33 mouse cellular contexts compared by ENCODE assay signal in genomic region chr19:58827656-58828055, GRCm38 (mm10). TPM values are rescaled to one million over a fixed set of nuclear protein-coding genes. Genes with fewer than 3 reads are reported as not detected.
A peak's percentile ranks its signal among the peaks of the same experiment; 100 is the strongest.
DNase-seq lines count a peak whose midpoint lies in the region; ATAC-seq and TF ChIP-seq lines count a peak whose summit lies in the region.
"Had no signal": no experiment of that assay in that cellular context is flagged by ENCODE, and none has a peak within 500 bp of the region (broad histone marks: within the 10 kb centered on the region; RNA-seq: fewer than 3 reads in every experiment).

No protein-coding gene starts in this region.

- dilution Hi-C loops in CH12.LX (cut with MboI; ENCODE audit: extremely low pct_ligation_motif_present, extremely low pct_unique_long_range_greater_than_20kb, low sequenced_read_pairs) = no loop called here

- H3K79me2 ChIP-seq in heart, adult 2 months (replicated peaks; ENCODE audit: control insufficient read depth, insufficient read depth, low read length) = no peaks in the 10 kb centered on the region; the same call in 1 of the 2 replicates
- H3K79me2 ChIP-seq in CH12.LX (replicated peaks; ENCODE audit: control insufficient read depth, extremely low read depth, insufficient read depth, poor library complexity, severe bottlenecking) = no peaks in the 10 kb centered on the region

- H3K4me1 ChIP-seq in heart, adult 2 months (ENCODE audit: control insufficient read depth, insufficient read depth, low read length) = peaks cover 1% of the 10 kb centered on the region; the same call in 1 of the 2 replicates
- no peaks in the 10 kb centered on the region for H3K4me1 ChIP-seq in kidney, postnatal 0 days (replicated peaks; ENCODE audit: insufficient read depth, low read length)
- peaks cover under 1% of the 10 kb centered on the region; the same call in 1 of the 2 replicates for H3K4me1 ChIP-seq in kidney, embryonic 16.5 days (ENCODE audit: insufficient read depth, low read length)
- peaks cover 11 to 52% of the 10 kb centered on the region in 2 experiments for H3K4me1 ChIP-seq in CH12.LX (ENCODE audit: control insufficient read depth in 1 of 2, insufficient read depth in 2 of 2)
- H3K4me1 ChIP-seq: embryonic facial prominence, embryonic 12.5 days; liver, embryonic 12.5 days had no signal

- no peak for TF ChIP-seq POLR2A in heart, adult 2 months (IDR thresholded peaks at IDR 0.05; ENCODE audit: insufficient read depth, low read depth, low read length)
- TF ChIP-seq POLR2A in CH12.LX (IDR thresholded peaks at IDR 0.05; ENCODE audit: low read depth, low read length) = no peak

- H3K9ac ChIP-seq in heart, adult 2 months (ENCODE audit: low read depth, low read length) = no peak overlapping the region
- H3K9ac ChIP-seq in kidney, postnatal 0 days (ENCODE audit: low read depth, low read length) = no peak overlapping the region
- H3K9ac ChIP-seq in kidney, embryonic 16.5 days (replicated peaks; ENCODE audit: low read length) = no peak overlapping the region
- no peak overlapping the region for H3K9ac ChIP-seq in CH12.LX (ENCODE audit: insufficient read depth, low read depth)
- H3K9ac ChIP-seq: embryonic facial prominence, embryonic 12.5 days; liver, embryonic 12.5 days; liver, postnatal 0 days; midbrain, embryonic 13.5 days had no signal

- TF ChIP-seq CTCF in heart, adult 2 months (IDR thresholded peaks at IDR 0.05) = peak; percentile 59
- peak; percentile 23; the same call in 1 of the 2 replicates for TF ChIP-seq CTCF in kidney, postnatal 0 days (IDR thresholded peaks at IDR 0.05; ENCODE audit: low read depth)
- peak in 1 of 2 experiments; percentile 65; a peak in 2 of 4 replicates for TF ChIP-seq CTCF in CH12.LX (conservative IDR thresholded peaks at IDR 0.05 in 1 of 2, IDR thresholded peaks at IDR 0.05 in 1 of 2; ENCODE audit: low read depth in 2 of 2, low read length in 2 of 2)

- ATAC-seq in kidney, postnatal 0 days (replicated peaks; ENCODE audit: low FRiP score, low read depth) = no peak
- no peak for ATAC-seq in kidney, embryonic 16.5 days (ENCODE audit: low FRiP score, low TSS enrichment)
- ATAC-seq: hindbrain, embryonic 16.5 days; liver, embryonic 12.5 days; liver, postnatal 0 days; midbrain, embryonic 13.5 days had no signal

- no peaks in the 10 kb centered on the region for H3K36me3 ChIP-seq in heart, adult 2 months (ENCODE audit: control insufficient read depth, insufficient read depth, low read length)
- no peaks in the 10 kb centered on the region for H3K36me3 ChIP-seq in kidney, postnatal 0 days (ENCODE audit: insufficient read depth, low read length)
- peaks cover 7% of the 10 kb centered on the region; the same call in 1 of the 2 replicates for H3K36me3 ChIP-seq in kidney, embryonic 16.5 days (ENCODE audit: insufficient read depth, low read length)
- H3K36me3 ChIP-seq in CH12.LX (replicated peaks in 1 of 2; ENCODE audit: control insufficient read depth in 1 of 2, insufficient read depth in 1 of 2, low read length in 1 of 2) = no peaks in the 10 kb centered on the region
- H3K36me3 ChIP-seq: embryonic facial prominence, embryonic 12.5 days; liver, embryonic 12.5 days had no signal

- intact Hi-C loops in heart, adult 2 months (cut with DNase I) = loop anchor here (1.0 kb wide), 1 partner anchor 21 kb away; no protein-coding TSS in a partner anchor

- H3K4me2 ChIP-seq in kidney, postnatal 0 days (ENCODE audit: low read length) = no peak overlapping the region
- H3K4me2 ChIP-seq in kidney, embryonic 16.5 days (replicated peaks; ENCODE audit: low read depth, low read length) = no peak overlapping the region
- H3K4me2 ChIP-seq in CH12.LX (ENCODE audit: insufficient read depth, low read depth, poor library complexity, severe bottlenecking) = no peak overlapping the region
- H3K4me2 ChIP-seq: embryonic facial prominence, embryonic 12.5 days; liver, embryonic 12.5 days; midbrain, embryonic 13.5 days had no signal

- WGBS in heart, adult 2 months = 44% methylated on average over 7 of the region's 7 CpGs
- WGBS in kidney, postnatal 0 days = 53% methylated on average over 7 of the region's 7 CpGs
- WGBS in kidney, embryonic 16.5 days = 61% methylated on average over 7 of the region's 7 CpGs

- peak; percentile 42 to 43 for DNase-seq in cerebellum, postnatal 14 days
- no peak for DNase-seq in cerebellum, postnatal 36 days
- no peak for DNase-seq in heart, adult 2 months
- no peak for DNase-seq in heart, adult 9 months (ENCODE audit: low spot score in 2 of 2)
- DNase-seq in kidney, postnatal 0 days (ENCODE audit: low spot score) = no peak
- no peak for DNase-seq in CH12.LX (ENCODE audit: extremely low read depth)
- no peak for DNase-seq in lung, postnatal 14 days
- DNase-seq: adrenal gland, adult 2 months; adrenal gland, postnatal 36 days; cerebellum, adult 18-20 months; embryo, embryonic 11 days; gastrocnemius, postnatal 25 days; kidney, adult 8-10 months; kidney, postnatal 14 days; left cerebral cortex, postnatal 4 days; liver, postnatal 0 days; right cerebral cortex, postnatal 25 days; thymus, adult 2 months; thymus, postnatal 36 days had no signal

- no peak overlapping the region for H3K27ac ChIP-seq in heart, adult 2 months
- no peak overlapping the region for H3K27ac ChIP-seq in kidney, postnatal 0 days
- no peak overlapping the region for H3K27ac ChIP-seq in kidney, embryonic 16.5 days (ENCODE audit: low read length)
- H3K27ac ChIP-seq in CH12.LX (ENCODE audit: insufficient read depth, low read depth) = no peak overlapping the region
- H3K27ac ChIP-seq: embryonic facial prominence, embryonic 12.5 days; heart, embryonic 10.5 days; liver, embryonic 12.5 days; macrophage; midbrain, embryonic 13.5 days had no signal

- in situ Hi-C loops in CH12.LX (cut with MboI; ENCODE audit: low pct_ligation_motif_present, low pct_unique_long_range_greater_than_20kb, low sequenced_read_pairs) = no loop called here

- no peak overlapping the region for H3K4me3 ChIP-seq in heart, adult 2 months
- H3K4me3 ChIP-seq in kidney, postnatal 0 days (replicated peaks; ENCODE audit: low read depth, low read length) = no peak overlapping the region
- no peak overlapping the region for H3K4me3 ChIP-seq in kidney, embryonic 16.5 days (ENCODE audit: low read length)
- peak overlapping the region in 1 of 3 experiments; percentile 9 for H3K4me3 ChIP-seq in CH12.LX (replicated peaks in 1 of 3; ENCODE audit: low read depth in 2 of 3, low read length in 2 of 3, poor library complexity in 1 of 3)
- H3K4me3 ChIP-seq: embryonic facial prominence, embryonic 12.5 days; heart, embryonic 10.5 days; liver, embryonic 12.5 days; midbrain, embryonic 13.5 days had no signal

- TF ChIP-seq RAD21 in CH12.LX (IDR thresholded peaks at IDR 0.05; ENCODE audit: low read depth, low read length) = peak; percentile 53

- no peak for TF ChIP-seq EP300 in heart, adult 2 months (IDR thresholded peaks at IDR 0.05; ENCODE audit: insufficient read depth, low read depth, low read length)
- no peak for TF ChIP-seq EP300 in CH12.LX (IDR thresholded peaks at IDR 0.05; ENCODE audit: low read length)

- H3K9me3 ChIP-seq in kidney, postnatal 0 days (replicated peaks; ENCODE audit: low read length) = no peaks in the 10 kb centered on the region
- H3K9me3 ChIP-seq in kidney, embryonic 16.5 days (ENCODE audit: low read length) = no peaks in the 10 kb centered on the region
- H3K9me3 ChIP-seq in CH12.LX (replicated peaks; ENCODE audit: low read length) = no peaks in the 10 kb centered on the region
- H3K9me3 ChIP-seq: embryonic facial prominence, embryonic 12.5 days; heart, embryonic 10.5 days; liver, embryonic 12.5 days; midbrain, embryonic 13.5 days had no signal

- no peaks in the 10 kb centered on the region for H3K27me3 ChIP-seq in heart, adult 2 months (ENCODE audit: control insufficient read depth, insufficient read depth, low read length)
- H3K27me3 ChIP-seq in kidney, postnatal 0 days (ENCODE audit: insufficient read depth, low read length) = no peaks in the 10 kb centered on the region
- H3K27me3 ChIP-seq in kidney, embryonic 16.5 days (ENCODE audit: insufficient read depth, low read length) = no peaks in the 10 kb centered on the region
- H3K27me3 ChIP-seq in CH12.LX (replicated peaks) = no peaks in the 10 kb centered on the region
- H3K27me3 ChIP-seq: embryonic facial prominence, embryonic 12.5 days; liver, embryonic 12.5 days; midbrain, embryonic 13.5 days had no signal

TF ChIP-seq in CH12.LX, 34 proteins besides CTCF, POLR2A, EP300 and RAD21:
- TF ChIP-seq E2F4 (IDR thresholded peaks at IDR 0.05; ENCODE audit: insufficient replicate concordance, low read depth, low read length) (no peak), SMC3 (IDR thresholded peaks at IDR 0.05; ENCODE audit: low read depth, low read length) (peak; percentile 56)
TF ChIP-seq in CH12.LX: peak in this region for 1.

RNA-seq across cellular contexts. Expression of gene 1700019N19Rik, which starts 33.4 kb away (rescaled TPM):
- total RNA-seq in heart, adult 2 months (2021) = not detected
- polyA plus RNA-seq in heart, adult 2 months (2012; rRNA removed) = 0.29 TPM in 2 replicates
- polyA plus RNA-seq in kidney, postnatal 0 days (2015; fragmentation: Nextera tagmentation; extraction: Ambion mirVana) = not detected in 2 replicates
- not detected in 2 replicates for polyA plus RNA-seq in kidney, embryonic 16.5 days (2015; fragmentation: Nextera tagmentation; extraction: Ambion mirVana)
- total RNA-seq in CH12.LX (2012; rRNA removed) (1.1 and 1.4 TPM in 2 replicates), CH12.LX (2014; rRNA removed) (0.53 and 0.83 TPM in 2 replicates)
- polyA plus RNA-seq in CH12.LX (2012; ENCODE audit: insufficient read length, low read depth) = 0.50 and 0.89 TPM in 2 replicates
- total RNA-seq: adrenal gland, postnatal 36 days; gastrocnemius, postnatal 25 days; hematopoietic stem cell, adult 5-6 weeks; left cerebral cortex, postnatal 4 days; megakaryocyte-erythroid progenitor cell, adult 5-6 weeks had no signal
- polyA plus RNA-seq: adrenal gland, adult 2 months; heart, embryonic 10.5 days; heart, embryonic 16.5 days; hindbrain, embryonic 16.5 days; intestine, embryonic 14.5 days; limb, embryonic 14.5 days; liver, postnatal 0 days; lung, embryonic 16.5 days; macrophage; midbrain, embryonic 13.5 days; neural tube, embryonic 14.5 days had no signal

Comparison
In these comparisons a context has a peak if more than half of its experiments do, and no peak if none do; other contexts are left out.
1. DNase-seq: peak in cerebellum, postnatal 14 days (2 of 2); none in cerebellum, postnatal 36 days (0 of 2), heart, adult 2 months (0 of 2), heart, adult 9 months (0 of 2), kidney, postnatal 0 days (single experiment), CH12.LX (single experiment) and lung, postnatal 14 days (single experiment).